Mouse (Mus musculus) brain, embryonic 14.5 days (tissue): ENCODE measurements around the gene Zfp799. TPM values are rescaled to one million over a fixed set of nuclear protein-coding genes. Genes with fewer than 3 reads are reported as not detected.

Source experiments
- DNase-seq: peaks from one replicate; pipeline ENCODE4 v3.0.0-alpha.2; 2011; ENCODE audit warnings: low read depth
- CTCF ChIP-seq: fragments of 200-500 bp; IDR thresholded peaks from 2 replicates; pipeline ENCODE4 v1.5.1; 2012; ENCODE audit warnings: inconsistent platforms, mild to moderate bottlenecking, moderate library complexity, borderline replicate concordance; ENCODE audit not compliant: insufficient read depth, insufficient read length; ENCODE audit errors: extremely low read depth
- POLR2A ChIP-seq: fragments of 200-500 bp; IDR thresholded peaks from 2 replicates; pipeline ENCODE4 v1.6.1; 2012; ENCODE audit warnings: mild to moderate bottlenecking, inconsistent platforms, borderline replicate concordance; ENCODE audit not compliant: poor library complexity, insufficient read depth, insufficient read length, severe bottlenecking; ENCODE audit errors: extremely low read depth
- polyA plus RNA-seq: library from polyadenylated mRNA; depleted of rRNA; stranded (reverse); fragments of >200 nt; gene quantifications from 2 replicates; pipeline ENCODE4 v1.2.3, GENCODE M21; 2012

Zfp799 gene
- polyA plus RNA-seq, 1 experiment, result 19.9 TPM

DNA sequence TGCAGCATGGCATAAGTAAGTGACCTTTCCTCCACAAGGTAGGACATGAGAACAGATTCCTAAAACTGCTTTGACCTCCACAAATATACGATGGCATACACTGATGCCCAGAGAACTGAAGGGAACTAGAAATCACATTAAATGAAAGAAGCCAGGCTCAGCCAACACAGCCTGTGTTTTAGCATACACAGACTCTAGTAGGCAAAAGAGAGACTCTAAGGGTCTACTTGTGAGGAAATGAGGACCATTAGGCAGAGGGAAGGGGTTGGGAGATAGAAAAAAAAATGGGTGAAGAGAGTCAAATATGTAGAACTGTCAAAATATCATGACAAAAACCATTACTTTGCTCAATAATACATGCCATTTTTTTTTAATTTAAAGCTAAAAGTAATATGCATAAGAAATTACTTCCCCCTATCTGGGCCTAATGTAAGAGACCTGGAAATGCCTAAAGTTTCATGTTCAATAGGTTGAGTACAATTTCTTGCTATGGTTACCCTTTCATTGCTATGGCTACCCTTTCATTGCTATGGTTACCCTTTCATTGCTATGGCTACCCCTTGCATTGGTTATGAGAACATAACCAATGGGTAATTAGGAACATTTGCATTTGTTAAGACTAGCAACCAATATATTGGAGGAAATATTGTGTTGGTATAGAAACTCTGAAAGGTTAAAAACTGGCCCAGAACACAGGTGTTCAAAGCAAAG lies 13.8 kb downstream of the Zfp799 start:
- peak; percentile 77 for DNase-seq
- TF ChIP-seq POLR2A (no peak), CTCF (no peak)

- DNase-seq, result no peak
- TF ChIP-seq POLR2A (no peak), CTCF (no peak)
These were observed 15.9 kb downstream of the Zfp799 start for GRCm38 (mm10) chr17:32814136-32814535.

GRCm38 (mm10) chr17:32810648-32811047 lies 19.4 kb downstream of the Zfp799 start:
- TF ChIP-seq POLR2A (no peak), CTCF (no peak)
- DNase-seq, result no peak

GRCm38 (mm10) chr17:32809544-32810374 lies 20.3 kb downstream of the Zfp799 start, which contains the start of gene Zfp811:
Gene Zfp811 (minus strand): TSS chr17:32809931.
- DNase-seq, result peak; percentile 96
- TF ChIP-seq POLR2A (no peak; the same call in 1 of the 2 replicates), CTCF (no peak)

DNA sequence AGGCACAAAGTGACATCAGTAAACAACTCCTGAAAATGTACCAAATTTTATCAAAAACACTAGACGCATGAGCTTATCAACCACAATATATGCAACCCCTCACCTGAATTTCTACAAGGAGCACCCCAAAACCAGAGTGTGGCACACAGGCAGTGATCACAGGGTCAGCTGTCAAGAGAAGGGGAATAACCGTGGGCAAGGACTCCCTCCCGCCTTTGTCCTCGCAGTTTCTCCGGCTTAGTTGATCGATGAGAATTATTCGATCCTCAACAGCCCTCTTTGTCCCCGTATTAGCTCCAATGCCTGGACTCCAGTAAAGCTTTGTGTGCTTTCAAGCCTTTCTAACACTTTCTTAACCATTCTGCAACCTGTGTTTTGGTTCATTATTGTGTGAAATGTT lies 21.1 kb downstream of the Zfp799 start:
- peak; percentile 58 for DNase-seq
- TF ChIP-seq POLR2A (0 out of 2 replicates have a peak, but pooled peaks have one; percentile 9), CTCF (no peak)

GRCm38 (mm10) chr17:32789244-32789643 lies 40.8 kb downstream of the Zfp799 start:
- DNase-seq, result peak; percentile 21
- peak; percentile 7; the same call in 1 of the 2 replicates for TF ChIP-seq CTCF
- no peak for TF ChIP-seq POLR2A

DNA sequence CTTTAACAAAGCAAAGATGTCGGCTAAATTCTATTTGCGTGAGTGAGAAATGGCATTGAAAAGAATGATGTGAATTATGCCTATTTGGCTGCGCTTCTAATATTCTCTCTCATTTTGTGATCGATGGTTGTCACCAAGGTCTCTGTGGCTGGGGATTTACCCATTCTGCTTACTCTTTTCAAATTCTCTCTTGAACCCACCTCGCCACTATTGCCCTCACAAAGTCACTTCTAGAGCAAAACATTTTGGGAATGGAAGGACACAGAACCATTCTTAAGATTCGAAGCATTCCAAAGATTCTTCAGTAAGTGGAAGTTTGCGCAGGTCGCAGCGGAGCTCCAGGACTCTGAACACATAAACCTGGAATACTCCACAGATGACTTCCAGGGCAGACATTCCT lies 41.5 kb downstream of the Zfp799 start:
- TF ChIP-seq CTCF (no peak), POLR2A (no peak)
- DNase-seq, result no peak

GRCm38 (mm10) chr17:32788094-32788559 lies 41.9 kb downstream of the Zfp799 start, which contains the start of gene Zfp871:
Gene Zfp871 (minus strand): TSS chr17:32788287.
- DNase-seq, result peak; percentile 98

DNA sequence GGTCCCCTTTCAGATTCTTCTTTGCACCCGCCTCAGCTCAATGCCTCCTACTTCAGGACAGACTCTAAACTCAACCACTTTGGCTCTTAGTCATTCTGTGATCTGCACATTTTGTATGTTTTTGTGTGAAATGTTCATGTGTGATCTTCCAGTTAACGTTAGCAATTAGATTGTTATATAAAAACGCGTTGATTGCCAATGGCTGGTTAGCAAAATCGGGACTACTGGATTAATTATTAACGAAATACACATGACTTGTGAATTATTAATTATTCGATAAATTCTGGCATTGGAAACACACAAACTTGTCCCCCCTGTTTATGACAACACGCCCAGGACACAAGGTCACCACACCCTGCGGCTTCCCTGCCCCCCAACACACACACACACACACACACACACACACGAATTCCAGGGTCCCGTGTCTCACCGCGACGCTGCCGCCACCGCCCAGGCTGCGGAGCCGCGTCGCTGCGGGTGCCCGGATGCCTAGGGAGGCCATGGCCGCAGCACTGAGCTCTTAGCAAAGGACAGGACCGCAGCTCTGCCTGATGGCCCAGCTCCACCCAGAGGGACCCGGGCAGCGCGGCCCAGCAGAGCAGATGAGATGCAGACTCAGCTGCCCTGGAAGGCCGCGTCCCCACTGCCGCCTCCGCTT lies 42.5 kb downstream of the Zfp799 start:
- TF ChIP-seq CTCF, result no peak
- TF ChIP-seq POLR2A, result no peak
- no peak for DNase-seq

More at GRCm38 (mm10) chr17:32788094-32788559, 41.9 kb downstream of the Zfp799 start, which contains the start of gene Zfp871:
- no peak for TF ChIP-seq CTCF
- TF ChIP-seq POLR2A, result peak; percentile 60; the same call in 1 of the 2 replicates

- no peak for TF ChIP-seq POLR2A
- TF ChIP-seq CTCF, result no peak
- no peak for DNase-seq
These were observed 43.1 kb downstream of the Zfp799 start for GRCm38 (mm10) chr17:32786944-32787343.

DNA sequence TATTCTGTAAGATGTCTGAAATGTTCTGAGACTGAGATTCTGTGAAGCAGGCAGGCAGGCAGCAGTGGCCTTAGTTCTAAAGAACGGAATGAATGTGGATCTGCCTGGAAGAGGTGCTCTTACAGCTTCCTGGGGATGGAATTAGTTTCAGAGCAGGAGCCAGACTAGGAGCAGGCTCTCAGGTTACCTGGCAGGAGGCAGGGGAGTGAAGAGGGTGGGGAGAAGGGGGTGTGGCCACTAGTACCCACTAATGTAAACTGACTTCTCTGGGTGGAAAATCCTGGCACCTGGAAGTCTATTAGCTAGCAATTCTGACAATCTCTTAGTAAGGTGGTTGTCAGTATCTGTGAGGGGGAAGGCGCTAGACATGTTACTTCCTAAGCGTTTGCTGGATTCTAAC lies 44.4 kb downstream of the Zfp799 start:
- TF ChIP-seq CTCF, result no peak
- TF ChIP-seq POLR2A, result no peak
- no peak for DNase-seq

DNA sequence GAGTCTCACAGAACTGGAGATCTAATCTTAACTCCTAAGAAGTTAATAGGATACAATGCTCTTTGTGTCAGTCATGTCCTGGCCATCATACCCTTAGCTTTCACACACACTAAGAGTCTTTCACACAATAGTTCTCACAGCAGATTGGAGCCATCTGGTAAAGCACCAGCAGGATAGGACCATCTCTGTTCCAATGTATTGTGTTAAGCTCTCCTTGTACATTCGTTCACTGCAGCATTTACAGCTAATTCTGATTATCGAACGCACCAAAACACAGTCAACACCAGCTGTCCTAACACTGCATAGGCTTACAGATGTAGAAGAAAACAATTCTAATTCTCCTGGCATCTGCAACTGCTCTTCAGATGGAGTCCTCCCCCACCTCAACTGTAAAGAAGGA lies 52.5 kb downstream of the Zfp799 start:
- TF ChIP-seq CTCF (no peak), POLR2A (no peak)
- no peak for DNase-seq
